Mouse (Mus musculus) liver, embryonic 14.5 days (tissue): ENCODE results near the gene Zswim5. TPM values are rescaled to one million over a fixed set of nuclear protein-coding genes. Genes with fewer than 3 reads are reported as not detected.
A peak's percentile ranks its signal among the peaks of the same experiment; 100 is the strongest.

Experiments used
- ATAC-seq: fragments of 200-750 bp; cut with Nextera tagmentation; 2 replicates; pipeline ENCODE4 v1.8.0; 2017; ENCODE audit warnings: moderate number of reproducible peaks, mild to moderate bottlenecking, moderate library complexity; ENCODE audit not compliant: insufficient read depth
- DNase-seq, 3 experiments: peaks; one replicate each; pipeline ENCODE4 v3.0.0-alpha.2; 2012 to 2013; ENCODE audit warnings: low read depth in 3 of 3, low spot score in 3 of 3
- H3K27ac ChIP-seq: fragments of 300-500 bp; sonication (generic); 2 replicates; pipeline ENCODE4 v1.5.1; 2014; ENCODE audit warnings: moderate library complexity, mild to moderate bottlenecking, control low read depth, inconsistent platforms
- H3K27me3 ChIP-seq: fragments of 300-500 bp; sonication (generic); 2 replicates; pipeline ENCODE4 v1.6.1; 2014; ENCODE audit warnings: mild to moderate bottlenecking, low read length, moderate library complexity; ENCODE audit not compliant: control insufficient read depth, insufficient read depth
- H3K36me3 ChIP-seq: fragments of 300-500 bp; sonication (generic); replicated peaks from 2 replicates; pipeline ENCODE4 v1.6.1; 2014; ENCODE audit warnings: low read depth; ENCODE audit not compliant: control insufficient read depth, insufficient read depth
- H3K4me1 ChIP-seq, 2 experiments: fragments of 200-500 bp in 1 of 2; fragments of 300-500 bp in 1 of 2; sonication (generic) in 1 of 2; replicated peaks; 2 replicates each; pipeline ENCODE4 v1.6.1; 2012 to 2014; ENCODE audit warnings: antibody characterized with exemption in 1 of 2, inconsistent platforms in 1 of 2, low read length in 1 of 2; ENCODE audit not compliant: control insufficient read depth in 2 of 2, insufficient read depth in 2 of 2
- H3K4me2 ChIP-seq: fragments of 300-500 bp; sonication (generic); 2 replicates; pipeline ENCODE4 v1.6.1; 2014; ENCODE audit warnings: low read depth, mild to moderate bottlenecking, control low read depth, moderate library complexity
- H3K4me3 ChIP-seq, 2 experiments: fragments of 200-500 bp in 1 of 2; fragments of 300-500 bp in 1 of 2; sonication (generic) in 1 of 2; 2 replicates each; pipeline ENCODE4 v1.5.1; 2012 to 2014; ENCODE audit warnings: low read depth in 2 of 2, low read length in 2 of 2, mild to moderate bottlenecking in 2 of 2, control low read depth in 1 of 2, inconsistent platforms in 1 of 2, moderate library complexity in 1 of 2; ENCODE audit not compliant: insufficient read depth in 1 of 2
- H3K9ac ChIP-seq: fragments of 300-500 bp; sonication (generic); replicated peaks from 2 replicates; pipeline ENCODE4 v1.6.1; 2014; ENCODE audit warnings: mild to moderate bottlenecking, control low read depth, moderate library complexity
- H3K9me3 ChIP-seq: fragments of 300-500 bp; sonication (generic); 2 replicates; pipeline ENCODE4 v1.6.1; 2016; ENCODE audit warnings: low read length, mixed read lengths; ENCODE audit not compliant: control insufficient read depth
- CTCF ChIP-seq: IDR thresholded peaks from 2 replicates; pipeline ENCODE4 v1.5.1; 2016; ENCODE audit warnings: antibody characterized with exemption, low read depth, control low read depth
- EP300 ChIP-seq: IDR thresholded peaks from 2 replicates; pipeline ENCODE4 v1.6.1; 2016; ENCODE audit warnings: antibody characterized with exemption, low read depth
- WGBS: fragments of 180-500 bp; shearing (Covaris S2); extraction: QIAGEN DNeasy Blood & Tissue Kit; methylation state at CpG from one replicate; pipeline ENCODE4 v1.1.7; 2014; ENCODE audit not compliant: insufficient replicate concordance; 5-methylcytosine and 5-hydroxymethylcytosine counted together
- polyA plus RNA-seq, 2 experiments: library from polyadenylated mRNA; depleted of rRNA in 1 of 2; stranded (reverse) in 1 of 2; unstranded in 1 of 2; fragments of >200 nt; fragmentation: Nextera tagmentation in 1 of 2; extraction: Ambion mirVana in 1 of 2; gene quantifications; 2 replicates each; pipeline versions ENCODE4 v1.2.1 to v1.2.3; 2012 to 2014

The Zswim5 gene
- polyA plus RNA-seq, 2 experiments = 0.04 to 0.06 TPM

DNA sequence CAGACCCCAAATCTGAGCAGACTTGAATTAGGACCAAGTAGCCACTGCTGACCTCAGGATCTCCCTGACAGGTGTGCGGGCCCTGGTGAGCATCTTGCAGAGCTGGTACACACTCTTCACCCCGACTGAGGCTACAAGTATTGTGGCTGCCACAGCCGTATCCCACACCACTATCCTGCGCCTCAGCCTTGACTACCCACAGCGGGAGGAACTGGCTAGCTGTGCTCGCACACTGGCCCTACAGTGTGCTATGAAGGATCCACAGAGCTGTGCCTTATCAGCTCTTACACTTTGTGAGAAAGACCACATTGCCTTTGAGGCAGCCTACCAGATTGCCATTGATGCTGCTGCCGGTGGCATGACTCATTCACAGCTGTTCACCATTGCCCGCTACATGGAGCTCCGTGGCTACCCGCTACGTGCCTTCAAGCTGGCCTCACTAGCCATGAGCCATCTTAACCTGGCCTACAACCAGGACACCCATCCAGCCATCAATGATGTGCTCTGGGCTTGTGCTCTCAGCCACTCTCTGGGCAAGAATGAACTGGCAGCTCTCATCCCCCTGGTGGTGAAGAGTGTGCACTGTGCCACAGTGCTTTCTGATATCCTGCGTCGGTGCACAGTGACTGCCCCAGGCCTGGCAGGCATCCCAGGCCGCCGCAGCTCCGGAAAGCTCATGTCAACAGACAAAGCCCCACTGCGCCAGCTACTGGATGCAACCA, 109.4 kb downstream of the Zswim5 start:
- DNase-seq = peak in 2 of 3 experiments; percentile 23 to 24
- TF ChIP-seq CTCF = peak; percentile 95
- no peak for TF ChIP-seq EP300
- Histone ChIP-seq H3K36me3 (peaks cover 27% of the 10 kb centered on the region), H3K27ac (no peak overlapping the region), H3K4me3 (no peak overlapping the region), H3K4me2 (no peak overlapping the region), H3K4me1 (peaks cover 0 to under 1% of the 10 kb centered on the region in 2 experiments; a peak in 1 of 4 replicates), H3K9me3 (no peaks in the 10 kb centered on the region), H3K9ac (no peak overlapping the region), H3K27me3 (no peaks in the 10 kb centered on the region)
- WGBS = 52% methylated on average over 17 of the region's 17 CpGs
- ATAC-seq = peak; percentile 61

DNA sequence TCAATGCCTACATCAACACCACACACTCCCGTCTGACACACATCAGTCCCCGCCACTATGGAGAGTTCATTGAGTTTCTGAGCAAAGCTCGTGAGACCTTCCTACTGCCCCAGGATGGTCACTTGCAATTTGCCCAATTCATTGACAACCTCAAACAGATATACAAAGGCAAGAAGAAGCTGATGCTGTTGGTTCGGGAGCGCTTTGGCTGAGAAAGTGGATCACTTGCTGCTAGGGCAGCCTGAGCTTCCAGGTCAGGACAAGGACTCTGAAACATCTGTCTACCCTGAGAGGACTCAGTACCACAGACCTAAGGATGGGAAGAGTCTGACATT, 109.9 kb downstream of the Zswim5 start:
- ATAC-seq (0 out of 2 replicates have a peak, but pooled peaks have one; percentile 8), DNase-seq (no peak)
- WGBS = 68% methylated on average over 5 of the region's 5 CpGs
- TF ChIP-seq CTCF (no peak; the same call in 1 of the 2 replicates), EP300 (no peak)
- peaks cover 0 to 3% of the 10 kb centered on the region in 2 experiments; a peak in 1 of 4 replicates for H3K4me1 ChIP-seq
- H3K4me2 ChIP-seq = no peak overlapping the region
- H3K36me3 ChIP-seq = peaks cover 33% of the 10 kb centered on the region
- no peak overlapping the region for H3K27ac ChIP-seq
- H3K4me3 ChIP-seq = no peak overlapping the region
- no peak overlapping the region for H3K9ac ChIP-seq
- no peaks in the 10 kb centered on the region for H3K27me3 ChIP-seq
- no peaks in the 10 kb centered on the region for H3K9me3 ChIP-seq

DNA sequence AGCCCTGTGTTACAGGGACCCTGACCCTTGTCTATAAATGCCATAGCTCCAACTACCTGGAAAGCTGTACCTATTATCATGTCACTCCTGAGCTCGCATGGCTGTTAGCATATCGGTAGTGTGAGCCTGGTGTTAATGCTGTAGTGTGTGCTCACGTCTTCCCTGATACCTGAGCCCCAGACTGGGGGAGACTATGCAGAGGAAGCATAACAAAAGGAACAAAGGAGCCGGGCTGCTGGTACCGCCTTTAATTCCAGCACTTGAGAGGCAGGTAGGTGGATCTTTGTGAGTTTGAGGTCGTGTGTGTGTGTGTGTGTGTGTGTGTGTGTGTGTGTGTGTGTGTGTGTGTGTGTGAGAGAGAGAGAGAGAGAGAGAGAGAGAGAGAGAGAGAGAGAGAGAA, 112.6 kb downstream of the Zswim5 start:
- 78% methylated on average over 6 of the region's 6 CpGs for WGBS
- no peak overlapping the region for H3K27ac ChIP-seq
- ATAC-seq (no peak), DNase-seq (no peak)
- H3K9ac ChIP-seq = no peak overlapping the region
- H3K4me3 ChIP-seq = no peak overlapping the region
- no peaks in the 10 kb centered on the region for H3K9me3 ChIP-seq
- peaks cover 45% of the 10 kb centered on the region for H3K36me3 ChIP-seq
- peaks cover 6 to 14% of the 10 kb centered on the region in 2 experiments for H3K4me1 ChIP-seq
- no peak overlapping the region for H3K4me2 ChIP-seq
- no peak for TF ChIP-seq CTCF
- TF ChIP-seq EP300 = no peak
- H3K27me3 ChIP-seq = no peaks in the 10 kb centered on the region

DNA sequence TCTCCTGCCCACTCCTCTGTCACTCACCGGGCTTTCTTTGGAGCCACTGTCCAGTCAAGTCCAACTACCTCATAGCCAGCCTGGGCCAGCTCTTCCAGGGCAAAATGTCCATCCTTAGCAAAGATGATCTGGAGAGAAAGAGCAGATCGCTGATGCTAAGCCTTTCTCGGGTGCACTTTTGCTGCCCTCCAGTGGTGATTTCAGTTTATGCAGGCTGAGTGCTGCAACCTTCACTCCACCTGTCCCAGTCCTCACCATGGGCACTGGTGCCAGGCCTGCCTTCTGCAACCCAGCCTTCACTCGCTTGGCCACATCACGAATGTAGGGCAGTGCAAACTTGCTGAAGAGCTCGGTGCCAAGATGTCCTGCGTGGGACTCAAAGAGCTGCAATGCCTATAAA, 114.2 kb downstream of the Zswim5 start:
- 19% methylated on average over 7 of the region's 7 CpGs for WGBS
- H3K36me3 ChIP-seq = peaks cover 45% of the 10 kb centered on the region
- no peaks in the 10 kb centered on the region for H3K9me3 ChIP-seq
- no peak overlapping the region for H3K27ac ChIP-seq
- no peak for TF ChIP-seq EP300
- TF ChIP-seq CTCF = peak; percentile 98
- H3K4me3 ChIP-seq = peak overlapping the region in 1 of 2 experiments; percentile 91; a peak in 2 of 4 replicates
- ATAC-seq (no peak), DNase-seq (peak; percentile 60 to 68 (median 62))
- no peaks in the 10 kb centered on the region for H3K27me3 ChIP-seq
- peak overlapping the region; percentile 90 for H3K4me2 ChIP-seq
- H3K9ac ChIP-seq = no peak overlapping the region
- peaks cover 14 to 17% of the 10 kb centered on the region in 2 experiments for H3K4me1 ChIP-seq

DNA sequence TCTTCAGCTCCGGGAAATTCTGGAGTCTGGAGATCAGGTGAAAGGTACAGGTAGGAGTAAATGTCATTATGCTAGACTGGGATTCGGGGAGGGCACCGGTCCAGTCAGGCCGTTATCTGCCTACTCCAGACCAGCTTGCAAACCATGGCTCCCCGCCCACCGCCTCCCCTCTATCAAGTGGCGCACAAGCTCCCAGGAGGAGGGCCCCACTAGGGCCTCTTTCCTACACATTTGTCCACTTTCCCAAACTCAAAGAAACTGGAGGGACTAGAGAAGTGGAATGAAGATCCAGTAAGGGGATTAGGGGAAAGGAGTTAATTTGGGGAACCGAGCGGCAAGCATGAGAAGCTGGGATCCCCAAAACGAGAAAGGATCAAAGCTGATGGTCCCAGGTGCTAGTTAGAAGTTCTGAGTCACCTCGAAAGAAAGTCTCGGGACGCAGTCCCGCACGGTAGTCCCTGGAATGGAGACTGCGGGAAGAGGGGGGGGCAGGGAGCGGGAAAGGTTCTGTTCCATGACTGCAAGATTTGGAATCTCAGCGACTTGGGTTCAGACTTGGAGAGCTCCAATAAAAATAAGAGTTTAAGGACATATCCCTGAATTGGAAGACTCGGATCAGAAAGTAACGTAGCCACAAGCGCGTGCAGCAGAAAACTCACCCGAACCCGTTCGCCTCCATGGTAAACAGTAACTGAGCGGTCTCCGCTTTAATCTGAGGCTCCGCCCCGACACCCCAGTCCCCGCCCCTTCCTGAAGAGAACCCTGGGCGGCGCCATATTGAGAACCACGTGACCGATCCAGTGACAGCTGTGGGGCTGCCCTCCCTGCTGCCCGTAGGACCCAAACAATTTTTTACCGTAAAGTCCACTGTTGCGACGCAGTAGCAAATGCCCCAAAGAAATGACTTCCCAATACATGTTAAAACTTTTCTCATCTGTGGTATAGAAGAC, 116.8 kb downstream of the Zswim5 start, which contains the start of gene Urod:
Gene Urod (minus strand): TSS at position 742 of the 950 bp plus-strand sequence.
- Histone ChIP-seq H3K4me2 (peak within 1 kb of the TSS; percentile 90), H3K27me3 (no peaks in the 10 kb centered on the region), H3K9me3 (no peaks in the 10 kb centered on the region), H3K36me3 (peaks cover 41% of the 10 kb centered on the region), H3K4me1 (peaks cover 15 to 17% of the 10 kb centered on the region in 2 experiments), H3K27ac (peak within 1 kb of the TSS; percentile 97), H3K4me3 (peak within 1 kb of the TSS; percentile 96 to 99), H3K9ac (peak within 1 kb of the TSS; percentile 95)
- ATAC-seq (peak; percentile 90), DNase-seq (peak; percentile 94 to 95 (median 95))
- TF ChIP-seq CTCF (no peak), EP300 (peak; percentile 87)
- under 1% methylated on average over 38 of the region's 38 CpGs for WGBS
